Mouse (Mus musculus): ENCODE measurements around the gene Gnas.

GRCm38 (mm10) chr2:174340893-174341580, 56.9 kb downstream of the Gnas start:
- TF ChIP-seq CTCF (IDR thresholded peaks at IDR 0.05; ENCODE audit: control insufficient read depth, insufficient read depth, insufficient replicate concordance, low read depth, low read length) (no peak), POLR2A (IDR thresholded peaks at IDR 0.05; ENCODE audit: control insufficient read depth, low read depth, low read length) (no peak)
